Mouse (Mus musculus) ES-E14 (cell line): Measurements from ENCODE around the gene 2010106E10Rik. TPM values are rescaled to one million over a fixed set of nuclear protein-coding genes. Genes with fewer than 3 reads are reported as not detected.

Experiments used
- DNase-seq: peaks from one replicate; pipeline ENCODE4 v3.0.0-alpha.2; 2013; ENCODE audit warnings: low read depth, low spot score
- H3K27ac ChIP-seq: 2 replicates; pipeline ENCODE4 v1.5.1; 2012; ENCODE audit warnings: low read depth, mild to moderate bottlenecking, low read length, moderate library complexity, mixed read lengths; ENCODE audit not compliant: poor library complexity, insufficient read depth, severe bottlenecking
- H3K36me3 ChIP-seq: 2 replicates; pipeline ENCODE4 v1.6.1; 2012; ENCODE audit warnings: mild to moderate bottlenecking, low read length, moderate library complexity, mixed read lengths; ENCODE audit not compliant: control insufficient read depth, poor library complexity, insufficient read depth, severe bottlenecking
- H3K4me1 ChIP-seq, 2 experiments: fragments of 150-350 bp in 1 of 2; sonication (generic) in 1 of 2; 2 replicates each; pipeline ENCODE4 v1.6.1; 2012; ENCODE audit warnings: low read length in 2 of 2, mild to moderate bottlenecking in 1 of 2, mixed read lengths in 1 of 2; ENCODE audit not compliant: control insufficient read depth in 2 of 2, insufficient read depth in 2 of 2, poor library complexity in 1 of 2
- H3K4me3 ChIP-seq, 2 experiments: fragments of 150-350 bp in 1 of 2; sonication (generic) in 1 of 2; 2 replicates each; pipeline ENCODE4 v1.5.1; 2012; ENCODE audit warnings: low read length in 2 of 2, low read depth in 1 of 2, mild to moderate bottlenecking in 1 of 2, mixed read lengths in 1 of 2; ENCODE audit not compliant: insufficient read depth in 1 of 2, poor library complexity in 1 of 2, severe bottlenecking in 1 of 2
- H3K9ac ChIP-seq: 2 replicates; pipeline ENCODE4 v1.6.1; 2012; ENCODE audit warnings: low read depth, mild to moderate bottlenecking, low read length, mixed read lengths; ENCODE audit not compliant: poor library complexity, insufficient read depth, severe bottlenecking
- H3K9me3 ChIP-seq: fragments of 150-350 bp; sonication (generic); 2 replicates; pipeline ENCODE4 v1.6.1; 2012; ENCODE audit warnings: low read depth, mild to moderate bottlenecking, low read length; ENCODE audit not compliant: control insufficient read depth, insufficient read depth
- CHD2 ChIP-seq: IDR thresholded peaks from 2 replicates; pipeline ENCODE4 v1.6.1; 2014; ENCODE audit warnings: mild to moderate bottlenecking, low read depth, low read length, inconsistent platforms
- HCFC1 ChIP-seq: IDR thresholded peaks from 2 replicates; pipeline ENCODE4 v1.6.1; 2012; ENCODE audit warnings: low read length, inconsistent platforms, borderline replicate concordance; ENCODE audit not compliant: insufficient read depth
- MAFK ChIP-seq: IDR thresholded peaks from 2 replicates; pipeline ENCODE4 v1.6.1; 2014; ENCODE audit warnings: mild to moderate bottlenecking, low read depth, low read length, inconsistent platforms; ENCODE audit not compliant: insufficient read depth
- ZC3H11A ChIP-seq: IDR thresholded peaks from 2 replicates; pipeline ENCODE4 v1.6.1; 2012; ENCODE audit warnings: low read depth, mild to moderate bottlenecking, inconsistent platforms, low read length, borderline replicate concordance
- ZNF384 ChIP-seq: IDR thresholded peaks from 2 replicates; pipeline ENCODE4 v1.6.1; 2012; ENCODE audit warnings: low read depth, low read length, inconsistent platforms
- in situ Hi-C, 2 experiments: fragments of 600-800 bp; cut with MboI; formaldehyde crosslinking; loops; one replicate each; pipeline ENCODE4 v1.15.1; 2025; ENCODE audit warnings: low sequenced_read_pairs in 2 of 2, inconsistent platforms in 1 of 2; ENCODE audit not compliant: unreplicated experiment in 2 of 2
- total RNA-seq: library from RNA; depleted of rRNA; stranded (reverse); fragments of 300-350 nt; gene quantifications from 2 replicates; pipeline ENCODE4 v1.2.3, GENCODE M21; 2012; rRNA removed

2010106E10Rik gene
- not detected in 2 replicates for total RNA-seq

DNA sequence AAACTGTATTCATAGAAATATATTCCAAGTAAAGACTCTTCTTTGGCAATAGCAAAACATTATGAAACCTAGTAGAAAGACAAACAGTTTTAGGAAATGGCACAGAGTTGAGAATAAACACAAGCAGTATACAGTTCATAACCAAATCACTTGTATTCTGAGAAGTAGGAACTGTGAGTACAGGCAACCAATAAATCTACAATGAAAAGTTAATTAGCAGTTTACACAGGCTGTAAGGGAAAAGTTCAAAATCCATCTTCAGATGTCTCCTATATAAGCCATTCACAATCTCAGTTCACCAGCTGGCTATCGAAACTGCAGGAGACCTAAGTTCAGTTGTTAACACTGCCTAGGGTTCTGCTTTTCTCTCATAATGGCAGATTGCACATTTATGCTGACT lies at the start of gene 2010106E10Rik:
TSS of gene 2010106E10Rik (plus strand) at position 301 of the 400 bp plus-strand sequence.
- H3K27ac ChIP-seq: no peak within 1 kb of the TSS
- no peaks in the 10 kb centered on the region for H3K36me3 ChIP-seq
- DNase-seq: no peak
- H3K4me3 ChIP-seq: no peak within 1 kb of the TSS
- TF ChIP-seq HCFC1 (no peak), ZNF384 (no peak), CHD2 (no peak), ZC3H11A (no peak), MAFK (no peak)
- in situ Hi-C loops: no loop called here
- no peak within 1 kb of the TSS for H3K9ac ChIP-seq
- no peaks in the 10 kb centered on the region for H3K4me1 ChIP-seq
- H3K9me3 ChIP-seq: no peaks in the 10 kb centered on the region

DNA sequence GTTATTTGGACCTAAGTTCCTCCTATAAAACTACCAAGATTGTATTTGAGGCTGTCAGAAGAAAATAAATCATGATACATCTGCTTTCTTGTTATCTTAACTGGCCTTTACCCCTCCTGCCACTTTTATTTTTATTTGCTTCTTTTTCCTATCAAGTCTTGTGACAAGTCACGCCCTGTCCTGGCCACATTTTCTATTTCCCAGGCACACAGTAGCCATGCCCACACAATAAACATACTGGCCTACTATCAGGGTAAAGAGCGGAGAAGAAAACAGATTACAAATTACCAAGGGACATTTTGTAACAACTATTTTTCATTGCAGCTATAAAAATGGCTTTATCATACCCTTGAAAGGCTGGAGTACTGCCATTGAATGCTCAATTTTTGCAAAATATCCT lies 10.6 kb downstream of the 2010106E10Rik start:
- no peak overlapping the region for H3K27ac ChIP-seq
- no peak overlapping the region for H3K4me3 ChIP-seq
- H3K9ac ChIP-seq: no peak overlapping the region
- in situ Hi-C loops: no loop called here
- H3K36me3 ChIP-seq: no peaks in the 10 kb centered on the region
- no peaks in the 10 kb centered on the region for H3K9me3 ChIP-seq
- no peak for DNase-seq
- TF ChIP-seq CHD2: no peak
- TF ChIP-seq ZC3H11A: no peak
- no peak for TF ChIP-seq HCFC1
- TF ChIP-seq MAFK: no peak
- no peak for TF ChIP-seq ZNF384
- no peaks in the 10 kb centered on the region for H3K4me1 ChIP-seq

DNA sequence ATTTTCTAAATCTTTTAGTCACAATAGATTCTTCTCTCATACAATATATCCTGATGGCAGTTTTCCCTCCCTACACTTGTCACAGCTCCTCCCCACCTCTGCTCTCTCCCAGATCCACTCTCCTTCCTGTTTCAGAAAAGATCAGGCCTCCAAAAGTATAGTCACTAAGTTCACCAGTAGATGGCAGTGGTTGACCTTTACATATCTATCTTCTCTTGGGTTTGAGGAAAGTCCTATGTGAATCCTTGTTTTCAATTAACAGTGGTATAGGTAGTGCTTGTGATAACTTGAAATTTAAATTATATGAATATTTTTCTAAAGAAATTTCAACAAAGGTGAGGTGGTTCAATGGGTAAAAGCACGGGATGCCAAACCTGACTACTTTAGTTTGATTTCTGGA lies 29.7 kb downstream of the 2010106E10Rik start:
- no peak overlapping the region for H3K27ac ChIP-seq
- H3K9me3 ChIP-seq: no peaks in the 10 kb centered on the region
- DNase-seq: peak; percentile 24
- in situ Hi-C loops: loop anchor here in 1 of 2 experiments (10.0 kb wide), 1 partner anchor 380 kb away; no protein-coding TSS in a partner anchor
- no peaks in the 10 kb centered on the region for H3K36me3 ChIP-seq
- H3K4me3 ChIP-seq: no peak overlapping the region
- TF ChIP-seq HCFC1 (no peak), ZC3H11A (no peak), MAFK (no peak), CHD2 (no peak), ZNF384 (no peak)
- H3K4me1 ChIP-seq: no peaks in the 10 kb centered on the region
- no peak overlapping the region for H3K9ac ChIP-seq

DNA sequence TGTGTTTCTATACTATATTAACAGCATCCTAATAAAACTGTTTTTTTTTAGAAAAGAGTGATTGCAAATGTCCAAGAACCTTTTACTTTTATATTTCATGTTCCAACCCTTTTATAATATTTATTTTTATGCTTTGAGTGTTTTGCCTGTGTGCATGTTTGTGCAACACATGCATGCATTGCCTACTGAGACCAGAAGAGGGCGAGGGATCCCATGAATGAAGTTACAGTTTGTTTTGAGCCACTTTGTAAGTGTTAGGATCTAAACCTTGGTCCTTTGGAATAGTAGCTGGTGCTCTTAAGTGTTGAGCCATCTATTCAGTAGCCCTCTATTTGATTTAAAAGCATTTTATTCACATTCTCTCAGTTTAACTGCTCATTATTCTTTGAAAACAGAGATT lies 48.0 kb downstream of the 2010106E10Rik start:
- Histone ChIP-seq H3K4me3 (no peak overlapping the region), H3K36me3 (no peaks in the 10 kb centered on the region), H3K9ac (no peak overlapping the region), H3K27ac (no peak overlapping the region), H3K9me3 (no peaks in the 10 kb centered on the region), H3K4me1 (no peaks in the 10 kb centered on the region)
- DNase-seq: peak; percentile 3
- no peak for TF ChIP-seq HCFC1
- no peak for TF ChIP-seq ZC3H11A
- TF ChIP-seq ZNF384: no peak
- no peak for TF ChIP-seq MAFK
- TF ChIP-seq CHD2: no peak
- in situ Hi-C loops: no loop called here

DNA sequence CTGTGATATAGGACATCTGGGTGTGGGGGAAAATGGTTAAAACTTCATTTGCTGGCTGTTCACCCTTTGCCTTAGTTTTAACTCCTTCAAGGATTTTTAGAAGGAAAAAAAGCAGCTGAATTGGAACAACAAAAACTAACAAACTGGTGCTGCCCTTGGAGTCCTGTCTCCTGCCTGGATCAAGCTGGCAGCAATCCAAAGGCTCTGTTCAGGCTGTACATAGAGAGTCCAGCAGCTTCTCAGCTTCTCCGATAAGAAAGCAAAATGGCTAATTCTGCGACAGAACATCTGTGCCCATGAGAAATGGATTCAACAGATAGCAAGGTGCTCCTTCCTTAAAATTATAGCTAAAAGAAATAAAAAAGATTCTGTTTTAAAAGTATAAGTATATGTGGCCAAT lies 72.6 kb downstream of the 2010106E10Rik start:
- in situ Hi-C loops: no loop called here
- H3K4me1 ChIP-seq: no peaks in the 10 kb centered on the region
- TF ChIP-seq ZNF384: no peak
- no peaks in the 10 kb centered on the region for H3K36me3 ChIP-seq
- DNase-seq: no peak
- no peak overlapping the region for H3K4me3 ChIP-seq
- no peaks in the 10 kb centered on the region for H3K9me3 ChIP-seq
- no peak overlapping the region for H3K9ac ChIP-seq
- H3K27ac ChIP-seq: no peak overlapping the region
